Mouse (Mus musculus) heart, embryonic 11.5 days (tissue): ENCODE data around the gene Tmem87a. TPM values are rescaled to one million over a fixed set of nuclear protein-coding genes. Genes with fewer than 3 reads are reported as not detected.

ENCODE experiments used
- ATAC-seq: fragments of 200-750 bp; cut with Nextera tagmentation; replicated peaks from 2 replicates; pipeline ENCODE4 v1.8.0; 2017; ENCODE audit warnings: moderate library complexity; ENCODE audit not compliant: insufficient number of reproducible peaks, low FRiP score, low TSS enrichment
- H3K27ac ChIP-seq: fragments of 300-500 bp; sonication (generic); 2 replicates; pipeline ENCODE4 v1.5.1; 2014; ENCODE audit warnings: mild to moderate bottlenecking, low read depth, low read length
- H3K27me3 ChIP-seq: fragments of 300-500 bp; sonication (generic); 2 replicates; pipeline ENCODE4 v1.6.1; 2014; ENCODE audit warnings: mild to moderate bottlenecking, low read length, mixed read lengths; ENCODE audit not compliant: control insufficient read depth, insufficient read depth
- H3K36me3 ChIP-seq: fragments of 300-500 bp; sonication (generic); 2 replicates; pipeline ENCODE4 v1.6.1; 2014; ENCODE audit warnings: mild to moderate bottlenecking, low read length, moderate library complexity, mixed read lengths; ENCODE audit not compliant: control insufficient read depth, insufficient read depth
- H3K4me1 ChIP-seq: fragments of 300-500 bp; sonication (generic); 2 replicates; pipeline ENCODE4 v1.6.1; 2014; ENCODE audit warnings: low read length; ENCODE audit not compliant: control insufficient read depth, insufficient read depth
- H3K4me2 ChIP-seq: fragments of 300-500 bp; sonication (generic); 2 replicates; pipeline ENCODE4 v1.6.1; 2014; ENCODE audit warnings: mild to moderate bottlenecking, moderate library complexity
- H3K4me3 ChIP-seq: fragments of 300-500 bp; sonication (generic); 2 replicates; pipeline ENCODE4 v1.5.1; 2014; ENCODE audit warnings: low read depth, low read length
- H3K9ac ChIP-seq: fragments of 300-500 bp; sonication (generic); 2 replicates; pipeline ENCODE4 v1.6.1; 2014; ENCODE audit warnings: mild to moderate bottlenecking, low read depth, low read length, moderate library complexity
- H3K9me3 ChIP-seq: fragments of 300-500 bp; sonication (generic); replicated peaks from 2 replicates; pipeline ENCODE4 v1.6.1; 2016; ENCODE audit warnings: low read length; ENCODE audit not compliant: control insufficient read depth
- WGBS: fragments of 180-500 bp; shearing (Covaris S2); extraction: QIAGEN DNeasy Blood & Tissue Kit; methylation state at CpG from one replicate; pipeline ENCODE4 v1.1.7; 2014; ENCODE audit not compliant: insufficient replicate concordance; 5-methylcytosine and 5-hydroxymethylcytosine counted together
- polyA plus RNA-seq: library from polyadenylated mRNA; unstranded; fragments of >200 nt; fragmentation: Nextera tagmentation; extraction: Ambion mirVana; gene quantifications from 2 replicates; pipeline ENCODE4 v1.2.1, GENCODE M21; 2014

The Tmem87a gene
- polyA plus RNA-seq, 1 experiment from 2014 or later, result 9.6 TPM

- Histone ChIP-seq H3K4me1 (peaks cover 13% of the 10 kb centered on the region), H3K27ac (no peak overlapping the region), H3K9ac (no peak overlapping the region), H3K4me3 (no peak overlapping the region), H3K9me3 (no peaks in the 10 kb centered on the region), H3K36me3 (peaks cover 18% of the 10 kb centered on the region), H3K4me2 (no peak overlapping the region; the same call in 1 of the 2 replicates), H3K27me3 (no peaks in the 10 kb centered on the region)
- no peak for ATAC-seq
- WGBS, result 59% methylated on average over 5 of the region's 5 CpGs
Measured at GRCm38 (mm10) chr2:120351321-120351720, 52.6 kb downstream of the Tmem87a start.

GRCm38 (mm10) chr2:120348120-120348519, 55.8 kb downstream of the Tmem87a start:
- WGBS, result 68% methylated on average over 9 of the region's 9 CpGs

GRCm38 (mm10) chr2:120341741-120342140, 62.2 kb downstream of the Tmem87a start:
- ATAC-seq, result no peak
- Histone ChIP-seq H3K9ac (no peak overlapping the region), H3K4me3 (no peak overlapping the region), H3K36me3 (peaks cover 11% of the 10 kb centered on the region), H3K4me2 (no peak overlapping the region), H3K27me3 (no peaks in the 10 kb centered on the region), H3K27ac (no peak overlapping the region), H3K9me3 (no peaks in the 10 kb centered on the region), H3K4me1 (no peaks in the 10 kb centered on the region)
- WGBS, result 95% methylated on average over 1 of the region's 1 CpGs

More at GRCm38 (mm10) chr2:120348120-120348519, 55.8 kb downstream of the Tmem87a start:
- Histone ChIP-seq H3K4me1 (peaks cover 13% of the 10 kb centered on the region), H3K27me3 (no peaks in the 10 kb centered on the region), H3K9ac (no peak overlapping the region), H3K4me3 (no peak overlapping the region), H3K4me2 (no peak overlapping the region), H3K27ac (no peak overlapping the region), H3K9me3 (no peaks in the 10 kb centered on the region), H3K36me3 (peaks cover 4% of the 10 kb centered on the region)
- ATAC-seq, result no peak

- Histone ChIP-seq H3K9me3 (no peaks in the 10 kb centered on the region), H3K27me3 (no peaks in the 10 kb centered on the region), H3K4me3 (no peak overlapping the region), H3K9ac (no peak overlapping the region), H3K4me2 (no peak overlapping the region), H3K4me1 (no peaks in the 10 kb centered on the region), H3K36me3 (peaks cover 17% of the 10 kb centered on the region), H3K27ac (no peak overlapping the region)
- 77% methylated on average over 2 of the region's 2 CpGs for WGBS
- no peak for ATAC-seq
Measured at GRCm38 (mm10) chr2:120337886-120338285, 66.0 kb downstream of the Tmem87a start.

GRCm38 (mm10) chr2:120331575-120331974, 72.3 kb downstream of the Tmem87a start:
- H3K4me3 ChIP-seq, result no peak overlapping the region
- H3K27ac ChIP-seq, result no peak overlapping the region
- no peaks in the 10 kb centered on the region for H3K4me1 ChIP-seq
- H3K9ac ChIP-seq, result no peak overlapping the region
- peaks cover 20% of the 10 kb centered on the region; the same call in 1 of the 2 replicates for H3K36me3 ChIP-seq
- no peak for ATAC-seq
- 92% methylated on average over 4 of the region's 4 CpGs for WGBS
- no peaks in the 10 kb centered on the region for H3K27me3 ChIP-seq
- H3K4me2 ChIP-seq, result no peak overlapping the region
- H3K9me3 ChIP-seq, result no peaks in the 10 kb centered on the region

GRCm38 (mm10) chr2:120315077-120315476, 88.8 kb downstream of the Tmem87a start:
- Histone ChIP-seq H3K9ac (no peak overlapping the region), H3K36me3 (peaks cover 5% of the 10 kb centered on the region; the same call in 1 of the 2 replicates)
- 72% methylated on average over 4 of the region's 4 CpGs for WGBS

GRCm38 (mm10) chr2:120314487-120314886, 89.4 kb downstream of the Tmem87a start:
- H3K27me3 ChIP-seq, result no peaks in the 10 kb centered on the region
- WGBS, result 84% methylated on average over 4 of the region's 4 CpGs
- H3K27ac ChIP-seq, result no peak overlapping the region
- no peak overlapping the region for H3K9ac ChIP-seq
- peaks cover 5% of the 10 kb centered on the region; the same call in 1 of the 2 replicates for H3K36me3 ChIP-seq
- H3K9me3 ChIP-seq, result no peaks in the 10 kb centered on the region
- no peak overlapping the region for H3K4me3 ChIP-seq
- no peak overlapping the region for H3K4me2 ChIP-seq
- no peak for ATAC-seq
- no peaks in the 10 kb centered on the region for H3K4me1 ChIP-seq

More at GRCm38 (mm10) chr2:120315077-120315476, 88.8 kb downstream of the Tmem87a start:
- Histone ChIP-seq H3K4me3 (no peak overlapping the region), H3K9me3 (no peaks in the 10 kb centered on the region), H3K4me1 (no peaks in the 10 kb centered on the region), H3K27me3 (no peaks in the 10 kb centered on the region), H3K4me2 (no peak overlapping the region), H3K27ac (no peak overlapping the region)
- ATAC-seq, result no peak

- no peak within 1 kb of the TSS for H3K27ac ChIP-seq
- no peaks in the 10 kb centered on the region for H3K9me3 ChIP-seq
- no peaks in the 10 kb centered on the region for H3K27me3 ChIP-seq
- H3K36me3 ChIP-seq, result peaks cover 5% of the 10 kb centered on the region; the same call in 1 of the 2 replicates
- no peaks in the 10 kb centered on the region for H3K4me1 ChIP-seq
- 41% methylated on average over 3 of the region's 3 CpGs for WGBS
- H3K9ac ChIP-seq, result no peak within 1 kb of the TSS
- no peak for ATAC-seq
- no peak within 1 kb of the TSS for H3K4me3 ChIP-seq
- H3K4me2 ChIP-seq, result no peak within 1 kb of the TSS
Measured at GRCm38 (mm10) chr2:120313976-120314375, 89.9 kb downstream of the Tmem87a start, which contains the start of gene Pla2g4f. Pla2g4f (minus strand) TSS chr2:120314165.

- Histone ChIP-seq H3K27ac (no peak overlapping the region), H3K4me3 (no peak overlapping the region), H3K27me3 (no peaks in the 10 kb centered on the region), H3K4me1 (no peaks in the 10 kb centered on the region), H3K4me2 (no peak overlapping the region), H3K36me3 (peaks cover 2% of the 10 kb centered on the region; the same call in 1 of the 2 replicates), H3K9me3 (no peaks in the 10 kb centered on the region), H3K9ac (no peak overlapping the region)
- WGBS, result 80% methylated on average over 7 of the region's 7 CpGs
- ATAC-seq, result no peak
Measured at GRCm38 (mm10) chr2:120312276-120312825, 91.6 kb downstream of the Tmem87a start.
